Mouse (Mus musculus) forebrain, embryonic 14.5 days (tissue): ENCODE measurements at regions not wholly inside any gene's neighbourhood (a gene's known extent, or its start where the extent isn't known, plus 50 kb on each side); places are given as distances from the start of the nearest gene placed in this dataset.
A peak's percentile ranks its signal among the peaks of the same experiment; 100 is the strongest.

Source experiments
- ATAC-seq: fragments of 200-750 bp; cut with Nextera tagmentation; 2 replicates; pipeline ENCODE4 v1.8.0; 2017; ENCODE audit warnings: mild to moderate bottlenecking, moderate library complexity
- DNase-seq: peaks from one replicate; pipeline ENCODE4 v3.0.0-alpha.2; 2015; ENCODE audit warnings: low spot score
- H3K27ac ChIP-seq: fragments of 300-500 bp; sonication (generic); 2 replicates; pipeline ENCODE4 v1.5.1; 2014; ENCODE audit warnings: low read depth, mild to moderate bottlenecking, control low read depth, low read length, moderate library complexity
- H3K27me3 ChIP-seq: fragments of 300-500 bp; sonication (generic); replicated peaks from 2 replicates; pipeline ENCODE4 v1.6.1; 2014; ENCODE audit warnings: low read length, control low read depth, mixed read lengths; ENCODE audit not compliant: control insufficient read depth, insufficient read depth
- H3K36me3 ChIP-seq: fragments of 300-500 bp; sonication (generic); 2 replicates; pipeline ENCODE4 v1.6.1; 2014; ENCODE audit warnings: low read length, control low read depth; ENCODE audit not compliant: control insufficient read depth, insufficient read depth
- H3K4me1 ChIP-seq: fragments of 300-500 bp; sonication (generic); 2 replicates; pipeline ENCODE4 v1.6.1; 2014; ENCODE audit warnings: antibody characterized with exemption, low read length, control low read depth; ENCODE audit not compliant: control insufficient read depth, insufficient read depth
- H3K4me2 ChIP-seq: fragments of 300-500 bp; sonication (generic); 2 replicates; pipeline ENCODE4 v1.6.1; 2014; ENCODE audit warnings: mild to moderate bottlenecking, control low read depth, low read length
- H3K4me3 ChIP-seq: fragments of 300-500 bp; sonication (generic); 2 replicates; pipeline ENCODE4 v1.5.1; 2014; ENCODE audit warnings: low read depth, low read length, control low read depth
- H3K9ac ChIP-seq: fragments of 300-500 bp; sonication (generic); 2 replicates; pipeline ENCODE4 v1.6.1; 2014; ENCODE audit warnings: mild to moderate bottlenecking, low read length, control low read depth, moderate library complexity
- H3K9me3 ChIP-seq: fragments of 300-500 bp; sonication (generic); replicated peaks from 2 replicates; pipeline ENCODE4 v1.6.1; 2016; ENCODE audit warnings: low read length, control low read depth, mixed read lengths; ENCODE audit not compliant: control insufficient read depth
- WGBS: fragments of 180-500 bp; shearing (Covaris S2); extraction: QIAGEN DNeasy Blood & Tissue Kit; methylation state at CpG from one replicate; pipeline ENCODE4 v1.1.7; 2014; 5-methylcytosine and 5-hydroxymethylcytosine counted together

DNA sequence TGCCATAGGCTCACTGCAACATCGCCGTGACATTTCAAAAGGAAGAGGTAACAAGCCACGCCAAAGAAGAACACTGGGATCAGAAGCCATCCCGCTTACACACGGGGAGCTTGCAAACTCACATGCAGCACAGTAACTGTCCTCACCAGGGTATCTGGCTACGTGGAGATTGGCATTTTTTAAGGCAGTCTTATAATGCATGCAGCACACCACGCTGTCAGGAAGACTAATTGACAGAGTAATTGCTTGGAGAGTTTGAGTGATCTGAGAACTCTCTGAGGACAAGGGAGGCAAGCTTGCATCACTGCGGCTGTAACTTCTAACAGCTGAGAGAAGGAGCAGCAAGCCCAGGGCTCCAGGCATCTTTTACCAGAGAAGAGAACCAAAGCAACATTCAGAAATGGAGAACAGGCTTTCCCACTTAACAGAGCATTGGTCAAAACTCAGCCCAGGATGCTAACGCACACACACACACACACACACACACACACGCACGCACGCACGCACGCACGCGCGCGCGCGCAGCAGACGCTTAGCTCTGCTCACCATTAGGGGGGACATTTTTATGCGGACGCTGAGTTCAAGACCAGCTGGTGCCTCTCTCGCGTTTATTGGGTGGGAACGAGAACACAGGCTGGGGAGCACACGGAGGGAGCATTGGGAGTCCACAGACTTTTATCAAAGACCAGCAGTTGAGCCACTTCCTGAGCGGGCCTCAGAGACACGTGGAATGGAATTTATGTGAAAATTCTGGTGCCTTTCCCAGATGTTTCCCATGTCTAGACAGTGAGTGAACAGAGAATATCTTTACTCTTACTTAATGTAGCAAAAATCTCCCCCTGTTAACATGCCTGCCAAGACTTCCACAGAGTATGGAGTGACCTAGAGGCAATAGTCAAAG is 66.6 kb downstream of the 1700129C05Rik start:
- ATAC-seq (peak; percentile 55; the same call in 1 of the 2 replicates), DNase-seq (peak; percentile 45)
- Histone ChIP-seq H3K27me3 (no peaks in the 10 kb centered on the region), H3K4me3 (no peak overlapping the region), H3K4me1 (no peaks in the 10 kb centered on the region; the same call in 1 of the 2 replicates), H3K9ac (no peak overlapping the region), H3K27ac (no peak overlapping the region), H3K36me3 (no peaks in the 10 kb centered on the region), H3K9me3 (no peaks in the 10 kb centered on the region), H3K4me2 (peak overlapping the region; percentile 35)
- 36% methylated on average over 29 of the region's 29 CpGs for WGBS

DNA sequence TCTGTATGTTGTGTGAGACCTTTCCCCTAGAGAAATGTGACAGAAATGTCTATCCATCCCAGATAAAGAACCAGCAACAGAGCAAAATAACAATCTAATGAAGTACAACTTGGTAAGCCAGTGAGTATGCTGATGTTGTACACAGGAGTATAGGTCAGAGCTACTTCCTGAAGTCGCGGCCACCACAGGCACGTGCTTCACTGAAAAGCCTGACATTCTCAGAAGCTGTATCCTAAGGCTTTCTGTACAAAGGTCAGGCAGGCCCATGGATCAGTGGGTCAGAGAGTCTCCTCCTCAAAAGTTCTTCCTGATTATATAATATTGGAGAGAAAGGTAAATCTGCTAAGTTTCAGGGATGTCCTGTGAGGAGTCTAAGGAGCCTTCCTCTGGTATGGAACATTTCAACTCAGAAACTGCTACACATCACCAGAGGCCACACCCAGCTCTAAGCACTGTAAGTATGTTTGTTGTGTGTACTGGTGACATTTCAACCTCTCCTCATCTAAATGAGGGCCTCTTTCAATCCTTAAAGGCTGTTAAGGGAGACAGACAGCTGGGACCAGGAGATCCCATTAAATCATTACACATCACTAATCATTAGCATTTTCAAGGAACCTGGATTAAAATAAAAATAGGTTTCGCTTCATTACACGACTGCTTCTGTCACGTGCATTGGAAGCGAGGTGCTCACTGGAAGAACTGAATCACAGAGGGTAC is 70.2 kb downstream of the 1700129C05Rik start:
- peak; percentile 44 for DNase-seq
- ATAC-seq: peak; percentile 60

DNA sequence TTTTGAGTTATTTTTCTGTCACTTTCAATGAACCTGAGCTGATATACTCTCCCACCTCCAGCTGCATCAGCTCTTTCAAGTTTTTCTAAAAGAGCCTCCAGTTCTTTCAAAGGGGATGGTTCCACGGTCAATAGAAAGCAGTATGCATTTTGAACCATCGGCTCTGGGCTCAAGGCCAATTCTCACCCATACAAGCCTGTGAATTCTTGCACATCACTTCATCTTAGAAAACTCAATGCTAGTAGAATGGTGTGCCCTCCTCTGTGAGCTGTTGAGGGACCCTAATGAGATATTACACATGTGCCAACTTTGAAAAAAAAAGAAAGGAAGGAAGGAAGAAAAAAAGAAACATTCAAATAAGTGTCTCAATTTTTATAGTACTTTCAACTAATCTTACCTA is 72.6 kb downstream of the 1700129C05Rik start:
- no peak overlapping the region for H3K9ac ChIP-seq
- no peaks in the 10 kb centered on the region for H3K36me3 ChIP-seq
- no peaks in the 10 kb centered on the region for H3K9me3 ChIP-seq
- H3K4me2 ChIP-seq: no peak overlapping the region
- H3K4me1 ChIP-seq: no peaks in the 10 kb centered on the region; the same call in 1 of the 2 replicates
- DNase-seq: peak; percentile 64
- peak; percentile 32; the same call in 1 of the 2 replicates for ATAC-seq
- no peaks in the 10 kb centered on the region for H3K27me3 ChIP-seq
- H3K27ac ChIP-seq: no peak overlapping the region
- no peak overlapping the region for H3K4me3 ChIP-seq
- 23% methylated on average over 2 of the region's 2 CpGs for WGBS

More for the DNA sequence above, 70.2 kb downstream of the 1700129C05Rik start:
- Histone ChIP-seq H3K9ac (no peak overlapping the region), H3K4me1 (no peaks in the 10 kb centered on the region; the same call in none of the 2 replicates), H3K4me3 (no peak overlapping the region), H3K27ac (no peak overlapping the region), H3K9me3 (no peaks in the 10 kb centered on the region), H3K36me3 (no peaks in the 10 kb centered on the region), H3K27me3 (no peaks in the 10 kb centered on the region), H3K4me2 (no peak overlapping the region)
- 44% methylated on average over 7 of the region's 7 CpGs for WGBS

DNA sequence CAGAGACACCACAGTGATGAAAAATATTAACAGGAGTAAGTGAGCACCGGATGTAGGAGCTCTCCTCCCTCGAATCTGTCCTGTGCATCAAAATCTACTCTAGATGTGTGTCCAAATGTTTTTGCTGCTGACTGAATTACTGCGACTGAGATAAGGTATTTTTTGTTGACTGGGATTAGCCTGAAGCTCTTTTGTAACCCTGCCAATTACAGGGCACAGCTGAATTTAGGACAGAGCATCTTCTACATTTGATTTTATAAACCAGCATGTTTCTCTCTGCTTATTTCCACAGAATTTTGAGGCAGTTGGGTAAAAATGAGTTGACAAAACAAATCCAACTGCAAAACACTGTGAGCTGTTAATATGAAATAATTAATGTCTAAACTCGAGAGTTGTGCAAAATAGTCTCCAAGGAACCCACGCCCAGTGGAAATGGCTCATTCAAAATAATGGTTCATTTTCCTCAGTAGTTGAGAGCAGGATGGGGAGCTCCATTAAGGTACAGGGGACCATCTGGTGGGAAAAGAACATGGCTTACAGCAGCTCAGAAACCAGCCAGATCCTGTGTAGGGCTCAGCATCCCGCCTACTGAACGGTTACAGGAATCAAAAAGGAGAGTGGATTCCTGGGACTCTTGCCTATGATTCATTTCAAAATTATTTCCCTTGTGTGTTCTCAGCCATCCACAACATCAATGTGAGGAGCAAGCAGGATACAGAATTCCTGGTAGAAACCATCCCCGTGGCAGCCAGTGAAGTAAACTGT is 76.1 kb downstream of the 1700129C05Rik start:
- WGBS: 80% methylated on average over 8 of the region's 8 CpGs
- H3K4me1 ChIP-seq: no peaks in the 10 kb centered on the region; the same call in 1 of the 2 replicates
- H3K9ac ChIP-seq: no peak overlapping the region
- no peak overlapping the region for H3K4me3 ChIP-seq
- no peaks in the 10 kb centered on the region for H3K27me3 ChIP-seq
- no peak overlapping the region for H3K4me2 ChIP-seq
- no peaks in the 10 kb centered on the region for H3K9me3 ChIP-seq
- no peak for ATAC-seq
- H3K36me3 ChIP-seq: no peaks in the 10 kb centered on the region
- no peak overlapping the region for H3K27ac ChIP-seq
- DNase-seq: no peak

DNA sequence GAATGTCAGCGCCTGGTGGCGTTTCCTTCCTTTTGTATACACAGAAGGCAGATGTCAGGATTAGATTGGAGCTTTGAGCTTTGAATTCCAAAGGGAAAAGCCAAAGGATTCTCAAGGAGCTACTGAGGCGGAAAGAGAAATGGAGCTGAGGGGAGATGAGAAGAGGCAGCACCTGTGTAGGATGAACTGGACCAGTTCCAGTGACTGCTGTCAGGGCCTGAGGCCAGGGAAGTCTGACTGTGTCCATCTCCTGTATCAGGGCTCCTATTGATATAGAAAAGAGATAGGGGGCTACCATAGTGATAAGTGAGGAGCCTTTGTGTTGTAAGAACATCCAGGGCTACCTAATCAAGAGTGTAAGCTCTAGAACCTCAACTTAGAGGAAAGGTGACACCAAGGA is 79.5 kb downstream of the 1700129C05Rik start:
- ATAC-seq: no peak
- Histone ChIP-seq H3K9ac (no peak overlapping the region), H3K4me1 (no peaks in the 10 kb centered on the region), H3K27me3 (no peaks in the 10 kb centered on the region), H3K4me3 (no peak overlapping the region), H3K4me2 (no peak overlapping the region), H3K36me3 (no peaks in the 10 kb centered on the region), H3K27ac (no peak overlapping the region), H3K9me3 (no peaks in the 10 kb centered on the region)
- DNase-seq: no peak
- WGBS: 70% methylated on average over 3 of the region's 3 CpGs

DNA sequence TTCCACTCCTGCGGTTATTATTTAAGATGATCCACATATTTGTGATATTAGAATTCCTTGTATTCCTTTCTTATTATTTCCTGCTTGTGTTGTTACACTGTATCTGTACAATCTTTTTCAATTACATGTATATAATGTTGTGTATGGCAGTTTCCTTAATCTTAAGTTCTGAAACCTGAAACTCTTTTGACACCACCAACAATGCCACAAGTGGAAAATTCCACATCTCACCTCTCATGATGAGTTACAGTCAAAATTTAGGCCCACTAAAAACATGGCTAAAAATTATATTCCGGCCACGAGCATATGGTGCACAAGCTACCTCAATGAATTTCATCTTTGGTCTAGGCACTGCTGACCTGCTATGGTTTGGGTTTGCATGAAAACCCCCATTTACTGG is 85.9 kb downstream of the 1700129C05Rik start:
- ATAC-seq (no peak), DNase-seq (no peak)
- H3K4me3 ChIP-seq: no peak overlapping the region
- H3K4me2 ChIP-seq: no peak overlapping the region
- H3K4me1 ChIP-seq: no peaks in the 10 kb centered on the region
- no peaks in the 10 kb centered on the region for H3K27me3 ChIP-seq
- no peaks in the 10 kb centered on the region for H3K36me3 ChIP-seq
- no peak overlapping the region for H3K27ac ChIP-seq
- no peak overlapping the region for H3K9ac ChIP-seq
- no peaks in the 10 kb centered on the region for H3K9me3 ChIP-seq
- 96% methylated on average over 3 of the region's 3 CpGs for WGBS

DNA sequence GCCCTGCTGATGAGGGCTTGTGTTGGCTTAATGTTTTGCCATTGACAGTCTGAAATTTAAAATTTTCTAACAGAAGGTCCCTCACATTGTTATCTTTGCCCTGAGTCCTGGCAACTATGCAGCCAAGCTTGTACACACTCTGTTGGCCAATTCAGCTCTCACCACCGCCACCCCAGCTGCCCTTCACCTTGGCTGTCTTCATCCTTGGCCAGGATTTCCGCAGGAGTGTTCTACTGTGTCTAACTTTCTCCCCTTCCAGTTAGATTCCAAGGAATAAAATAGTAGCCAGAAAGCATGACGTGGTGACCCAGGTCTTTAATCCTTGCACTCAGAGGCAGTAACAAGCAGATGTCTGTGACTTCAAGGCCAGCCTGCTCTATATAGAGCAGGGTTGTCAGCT is 87.4 kb downstream of the 1700129C05Rik start:
- ATAC-seq: no peak

DNA sequence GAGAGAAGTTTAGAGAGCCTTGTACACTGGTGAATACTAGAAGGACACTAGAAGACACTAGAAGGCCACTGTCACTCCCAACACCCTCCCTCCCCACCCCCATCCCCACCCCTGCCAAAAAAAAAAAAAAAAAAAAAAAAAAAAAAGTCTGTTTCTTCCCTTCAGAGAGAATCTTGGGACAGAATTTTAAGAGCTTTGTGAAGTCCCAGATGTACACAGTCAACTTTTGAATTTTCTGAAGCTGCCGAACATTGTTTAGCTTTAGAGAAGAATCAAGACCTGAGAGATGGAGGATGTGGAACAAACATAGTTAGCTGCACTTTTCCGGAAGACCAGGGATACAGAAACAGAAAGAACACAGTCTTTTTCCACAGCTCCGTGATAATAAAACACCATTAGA is 90.3 kb downstream of the 1700129C05Rik start:
- Histone ChIP-seq H3K9me3 (no peaks in the 10 kb centered on the region), H3K9ac (no peak overlapping the region), H3K4me2 (no peak overlapping the region), H3K27ac (no peak overlapping the region), H3K36me3 (no peaks in the 10 kb centered on the region), H3K4me3 (no peak overlapping the region), H3K4me1 (no peaks in the 10 kb centered on the region), H3K27me3 (no peaks in the 10 kb centered on the region)
- DNase-seq (no peak), ATAC-seq (no peak)
- WGBS: 84% methylated on average over 3 of the region's 3 CpGs

More for the DNA sequence above, 87.4 kb downstream of the 1700129C05Rik start:
- Histone ChIP-seq H3K4me1 (no peaks in the 10 kb centered on the region), H3K4me3 (no peak overlapping the region), H3K27ac (no peak overlapping the region), H3K4me2 (no peak overlapping the region), H3K27me3 (no peaks in the 10 kb centered on the region), H3K9me3 (no peaks in the 10 kb centered on the region), H3K36me3 (no peaks in the 10 kb centered on the region), H3K9ac (no peak overlapping the region)
- 92% methylated on average over 3 of the region's 3 CpGs for WGBS
- no peak for DNase-seq
